Mouse (Mus musculus): ENCODE measurements around the gene Plcxd1. TPM values are rescaled to one million over a fixed set of nuclear protein-coding genes. Genes with fewer than 3 reads are reported as not detected.
"Not testable (repeated sequence)": the region's sequence is repeated elsewhere in the genome, so short reads cannot be mapped to it uniquely, and the experiment has no call there.

The Plcxd1 gene
- 1.9 and 2.7 TPM in 2 replicates for polyA plus RNA-seq (2015; fragmentation: Nextera tagmentation; extraction: Ambion mirVana)

GRCm38 (mm10) chr5:110099656-110100580, at the start of gene Plcxd1:
Gene Plcxd1 (plus strand): TSS chr5:110099969.
- H3K9me3 ChIP-seq, result no peaks in the 10 kb centered on the region
- H3K27ac ChIP-seq, result peak within 1 kb of the TSS; percentile 18; the same call in 1 of the 2 replicates
- H3K9ac ChIP-seq, result no peak within 1 kb of the TSS
- peaks cover 23% of the 10 kb centered on the region for H3K4me1 ChIP-seq
- peaks cover 28% of the 10 kb centered on the region for H3K36me3 ChIP-seq
- ATAC-seq (ENCODE audit: insufficient number of reproducible peaks, insufficient read depth, low FRiP score, low TSS enrichment, low read depth), result 0 out of 2 replicates have a peak, but pooled peaks have one; percentile 6
- H3K27me3 ChIP-seq, result peaks cover 10% of the 10 kb centered on the region
- 4% methylated on average over 25 of the region's 25 CpGs for WGBS
- H3K4me3 ChIP-seq, result peak within 1 kb of the TSS; percentile 38
- peak within 1 kb of the TSS; percentile 76 for H3K4me2 ChIP-seq

- Histone ChIP-seq H3K4me2 (peak overlapping the region; percentile 59), H3K27me3 (no peaks in the 10 kb centered on the region), H3K4me3 (peak overlapping the region; percentile 55), H3K36me3 (no peaks in the 10 kb centered on the region), H3K27ac (peak overlapping the region; percentile 48; the same call in 1 of the 2 replicates), H3K9me3 (0 out of 2 replicates have a peak, but pooled peaks cover 12% of the 10 kb centered on the region), H3K4me1 (no peaks in the 10 kb centered on the region), H3K9ac (peak overlapping the region; percentile 73)
- ATAC-seq (ENCODE audit: insufficient number of reproducible peaks, insufficient read depth, low FRiP score, low TSS enrichment, low read depth), result peak; percentile 84; the same call in 1 of the 2 replicates
- 3% methylated on average over 19 of the region's 19 CpGs for WGBS
Measured at GRCm38 (mm10) chr5:110057637-110058408, 41.9 kb upstream of the Plcxd1 start.

GRCm38 (mm10) chr5:110072413-110072812, 27.4 kb upstream of the Plcxd1 start, which contains the start of gene Gm17655:
Gene Gm17655 (minus strand): TSS chr5:110072513.
- peaks cover 39% of the 10 kb centered on the region for H3K9me3 ChIP-seq
- not testable (repeated sequence) for H3K36me3 ChIP-seq; ATAC-seq (ENCODE audit: insufficient number of reproducible peaks, insufficient read depth, low FRiP score, low TSS enrichment, low read depth); H3K27me3 ChIP-seq; H3K27ac ChIP-seq; H3K4me1 ChIP-seq; H3K4me3 ChIP-seq; H3K9ac ChIP-seq; H3K4me2 ChIP-seq
- 85% methylated on average over 2 of the region's 2 CpGs for WGBS

- peaks cover 35% of the 10 kb centered on the region for H3K9me3 ChIP-seq
- no peaks in the 10 kb centered on the region for H3K4me1 ChIP-seq
- peaks cover 13% of the 10 kb centered on the region for H3K36me3 ChIP-seq
- ATAC-seq (ENCODE audit: insufficient number of reproducible peaks, insufficient read depth, low FRiP score, low TSS enrichment, low read depth), result no peak
- H3K4me2 ChIP-seq, result no peak overlapping the region
- 86% methylated on average over 4 of the region's 4 CpGs for WGBS
- no peak overlapping the region for H3K27ac ChIP-seq
- no peak overlapping the region for H3K4me3 ChIP-seq
- no peaks in the 10 kb centered on the region for H3K27me3 ChIP-seq
- no peak overlapping the region for H3K9ac ChIP-seq
Measured at GRCm38 (mm10) chr5:110082961-110083360, 16.8 kb upstream of the Plcxd1 start.

- Histone ChIP-seq H3K36me3 (no peaks in the 10 kb centered on the region), H3K4me2 (no peak overlapping the region), H3K27ac (no peak overlapping the region), H3K27me3 (no peaks in the 10 kb centered on the region), H3K9me3 (peaks cover 11% of the 10 kb centered on the region), H3K4me1 (no peaks in the 10 kb centered on the region), H3K9ac (no peak overlapping the region), H3K4me3 (no peak overlapping the region)
- no peak for ATAC-seq (ENCODE audit: insufficient number of reproducible peaks, insufficient read depth, low FRiP score, low TSS enrichment, low read depth)
- WGBS, result 36% methylated on average over 14 of the region's 14 CpGs
Measured at GRCm38 (mm10) chr5:110086161-110086866, 13.5 kb upstream of the Plcxd1 start.

DNA sequence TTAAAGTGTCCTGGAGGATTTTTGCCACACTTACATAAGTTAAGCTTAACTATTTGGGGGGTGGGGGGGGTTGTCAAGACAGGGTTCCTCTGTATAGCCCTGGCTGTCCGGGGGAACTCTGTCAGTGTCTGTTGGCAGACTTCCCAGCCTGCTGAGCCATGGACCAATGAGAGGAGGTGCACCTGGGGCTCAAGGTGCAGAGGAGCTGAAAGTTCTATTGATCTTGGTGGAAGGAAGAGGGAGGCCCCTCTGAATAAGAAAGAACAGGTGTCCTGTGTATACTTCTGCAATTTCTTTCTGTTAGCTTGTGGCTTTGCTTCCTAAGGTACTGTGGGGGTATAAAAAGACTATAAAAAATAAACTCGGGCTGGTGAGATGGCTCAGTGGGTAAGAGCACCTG, 8.2 kb upstream of the Plcxd1 start:
- H3K4me2 ChIP-seq, result no peak overlapping the region
- ATAC-seq (ENCODE audit: insufficient number of reproducible peaks, insufficient read depth, low FRiP score, low TSS enrichment, low read depth), result no peak
- no peaks in the 10 kb centered on the region for H3K36me3 ChIP-seq
- no peak overlapping the region for H3K9ac ChIP-seq
- H3K27me3 ChIP-seq, result no peaks in the 10 kb centered on the region
- no peaks in the 10 kb centered on the region for H3K9me3 ChIP-seq
- 73% methylated on average over 2 of the region's 2 CpGs for WGBS
- no peak overlapping the region for H3K27ac ChIP-seq
- 0 out of 2 replicates have a peak, but pooled peaks cover 5% of the 10 kb centered on the region for H3K4me1 ChIP-seq
- H3K4me3 ChIP-seq, result no peak overlapping the region

- H3K9ac ChIP-seq, result peak within 1 kb of the TSS; percentile 70
- H3K36me3 ChIP-seq, result no peaks in the 10 kb centered on the region
- no peak within 1 kb of the TSS for H3K27ac ChIP-seq
- H3K27me3 ChIP-seq, result no peaks in the 10 kb centered on the region
- H3K4me3 ChIP-seq, result peak within 1 kb of the TSS; percentile 53
- peak; percentile 91 for ATAC-seq (ENCODE audit: insufficient number of reproducible peaks, insufficient read depth, low FRiP score, low TSS enrichment, low read depth)
- WGBS, result 2% methylated on average over 24 of the region's 25 CpGs
- 0 out of 2 replicates have a peak, but pooled peaks cover 5% of the 10 kb centered on the region for H3K4me1 ChIP-seq
- H3K4me2 ChIP-seq, result peak within 1 kb of the TSS; percentile 71
- no peaks in the 10 kb centered on the region for H3K9me3 ChIP-seq
Measured at GRCm38 (mm10) chr5:110094030-110094846, 5.5 kb upstream of the Plcxd1 start, which contains the start of gene Gm35315. Gene Gm35315 (minus strand): TSS chr5:110094420.

- no peak for ATAC-seq (ENCODE audit: insufficient number of reproducible peaks, insufficient read depth, low FRiP score, low TSS enrichment, low read depth)
- 3% methylated on average over 4 of the region's 4 CpGs for WGBS
Measured at GRCm38 (mm10) chr5:110094847-110095213, 4.9 kb upstream of the Plcxd1 start.

DNA sequence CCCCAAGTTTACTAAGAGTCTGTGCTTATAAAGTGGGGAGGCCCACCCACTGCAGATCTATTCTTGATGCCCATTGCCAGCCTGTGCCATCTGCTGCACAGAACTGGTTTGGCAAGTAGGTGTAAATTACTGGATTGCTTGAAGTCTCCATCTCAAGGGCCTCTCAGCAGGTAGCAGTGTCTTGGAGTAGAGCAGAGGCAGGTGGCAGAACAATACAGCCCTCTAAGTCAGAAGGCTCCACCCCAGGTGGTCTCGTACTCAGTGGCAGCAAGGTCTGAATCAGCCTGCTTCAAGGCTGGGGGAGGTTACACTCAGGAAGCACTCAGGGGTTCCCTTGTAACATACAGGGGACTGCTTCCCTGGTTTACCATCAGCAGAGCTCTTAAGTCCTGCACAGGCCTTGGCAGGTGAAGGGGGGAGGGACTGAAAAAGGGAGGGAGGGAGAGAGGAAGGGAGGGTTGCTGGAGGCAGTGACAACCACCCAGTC, 735 bp upstream of the Plcxd1 start:
- Histone ChIP-seq H3K36me3 (peaks cover 20% of the 10 kb centered on the region), H3K4me1 (peaks cover 28% of the 10 kb centered on the region), H3K9ac (no peak overlapping the region), H3K27me3 (peaks cover 10% of the 10 kb centered on the region), H3K4me3 (no peak overlapping the region), H3K9me3 (no peaks in the 10 kb centered on the region), H3K4me2 (no peak overlapping the region), H3K27ac (peak overlapping the region; percentile 18; the same call in 1 of the 2 replicates)
- WGBS, result 29% methylated on average over 1 of the region's 1 CpGs
- ATAC-seq (ENCODE audit: insufficient number of reproducible peaks, insufficient read depth, low FRiP score, low TSS enrichment, low read depth), result no peak

More at GRCm38 (mm10) chr5:110094847-110095213, 4.9 kb upstream of the Plcxd1 start:
- Histone ChIP-seq H3K9me3 (no peaks in the 10 kb centered on the region), H3K9ac (peak overlapping the region; percentile 70), H3K27ac (no peak overlapping the region), H3K4me3 (peak overlapping the region; percentile 53), H3K4me1 (0 out of 2 replicates have a peak, but pooled peaks cover 5% of the 10 kb centered on the region), H3K27me3 (no peaks in the 10 kb centered on the region), H3K36me3 (no peaks in the 10 kb centered on the region), H3K4me2 (peak overlapping the region; percentile 71)

Data from embryonic facial prominence, embryonic 13.5 days (tissue).